In genomic region chr16:11423611-11424297, GRCm38 (mm10) we compare ENCODE assay signal across 8 mouse cellular contexts.
DNase-seq lines count a peak whose midpoint lies in the region; ATAC-seq and TF ChIP-seq lines count a peak whose summit lies in the region.
"Not testable (repeated sequence)": the region's sequence is repeated elsewhere in the genome, so short reads cannot be mapped to it uniquely, and the experiment has no call there.

No protein-coding gene starts in this region.

- not testable (repeated sequence) for H3K4me3 ChIP-seq in CH12.LX (replicated peaks in 1 of 3; ENCODE audit: low read depth in 2 of 3, low read length in 2 of 3, poor library complexity in 1 of 3); heart, postnatal 0 days (ENCODE audit: low read depth, low read length); lung, embryonic 14.5 days (ENCODE audit: low read depth, low read length); thymus, adult 2 months (ENCODE audit: control insufficient read depth, insufficient read depth, low read length)

- not testable (repeated sequence) for H3K9ac ChIP-seq in CH12.LX (ENCODE audit: insufficient read depth, low read depth); heart, postnatal 0 days (replicated peaks; ENCODE audit: low read depth, low read length); lung, embryonic 14.5 days

- not testable (repeated sequence) for H3K4me1 ChIP-seq in CH12.LX (ENCODE audit: control insufficient read depth in 1 of 2, insufficient read depth in 2 of 2); heart, postnatal 0 days (ENCODE audit: control insufficient read depth, insufficient read depth); lung, embryonic 14.5 days (ENCODE audit: insufficient read depth)
- H3K4me1 ChIP-seq in thymus, adult 2 months (replicated peaks; ENCODE audit: control insufficient read depth, insufficient read depth, low read length): peaks cover 14% of the 10 kb centered on the region; the same call in 1 of the 2 replicates

- ATAC-seq in heart, postnatal 0 days (ENCODE audit: insufficient read depth, low read depth); lung, embryonic 14.5 days (ENCODE audit: insufficient read depth): not testable (repeated sequence)

- TF ChIP-seq CTCF in CH12.LX (conservative IDR thresholded peaks at IDR 0.05 in 1 of 2, IDR thresholded peaks at IDR 0.05 in 1 of 2; ENCODE audit: low read depth in 2 of 2, low read length in 2 of 2): peak; percentile 71 to 73
- TF ChIP-seq CTCF in heart, postnatal 0 days (IDR thresholded peaks at IDR 0.05; ENCODE audit: low read depth): peak; percentile 75
- TF ChIP-seq CTCF in lung, embryonic 14.5 days (IDR thresholded peaks at IDR 0.05; ENCODE audit: low read depth): peak; percentile 78
- TF ChIP-seq CTCF in thymus, adult 2 months (IDR thresholded peaks at IDR 0.05; ENCODE audit: borderline replicate concordance, control insufficient read depth, extremely low read depth, insufficient read depth, low read length, poor library complexity): peak; percentile 18; the same call in 1 of the 2 replicates

- not testable (repeated sequence) for H3K36me3 ChIP-seq in CH12.LX (replicated peaks in 1 of 2; ENCODE audit: control insufficient read depth in 1 of 2, insufficient read depth in 1 of 2, low read length in 1 of 2); heart, postnatal 0 days (replicated peaks; ENCODE audit: control insufficient read depth, insufficient read depth, low read length); lung, embryonic 14.5 days (ENCODE audit: insufficient read depth); thymus, adult 2 months (ENCODE audit: control insufficient read depth, insufficient read depth, low read length)

- peak; percentile 65 for DNase-seq in CH12.LX (ENCODE audit: extremely low read depth)
- DNase-seq in c-Kit-positive CD71-negative TER-119-negative erythroid progenitor cells, embryonic 14.5 days (ENCODE audit: low read depth): peak; percentile 23
- DNase-seq in embryo, embryonic 11 days: peak; percentile 48
- DNase-seq in heart, postnatal 0 days (ENCODE audit: low spot score): peak; percentile 36
- peak; percentile 40 to 60 for DNase-seq in kidney, postnatal 4 days
- peak; percentile 37 for DNase-seq in lung, embryonic 14.5 days
- DNase-seq in ovary, postnatal 36 days (ENCODE audit: low spot score): peak; percentile 23
- peak; percentile 35 for DNase-seq in thymus, adult 2 months

- H3K79me2 ChIP-seq in CH12.LX (replicated peaks; ENCODE audit: control insufficient read depth, extremely low read depth, insufficient read depth, poor library complexity, severe bottlenecking): not testable (repeated sequence)

- H3K27ac ChIP-seq in CH12.LX (ENCODE audit: insufficient read depth, low read depth); heart, postnatal 0 days (ENCODE audit: low read depth); lung, embryonic 14.5 days (ENCODE audit: low read depth); thymus, adult 2 months (ENCODE audit: control insufficient read depth, insufficient read depth, low read length): not testable (repeated sequence)

- peak; percentile 53 for TF ChIP-seq RAD21 in CH12.LX (IDR thresholded peaks at IDR 0.05; ENCODE audit: low read depth, low read length)

- not testable (repeated sequence) for H3K4me2 ChIP-seq in CH12.LX (ENCODE audit: insufficient read depth, low read depth, poor library complexity, severe bottlenecking); heart, postnatal 0 days (ENCODE audit: low read depth, low read length); lung, embryonic 14.5 days

- H3K9me3 ChIP-seq in CH12.LX (replicated peaks; ENCODE audit: low read length); heart, postnatal 0 days (replicated peaks; ENCODE audit: control insufficient read depth, low read length); lung, embryonic 14.5 days (ENCODE audit: low read depth, low read length): not testable (repeated sequence)

- in situ Hi-C loops in CH12.LX (cut with MboI; ENCODE audit: low pct_ligation_motif_present, low pct_unique_long_range_greater_than_20kb, low sequenced_read_pairs): not testable (repeated sequence)

- not testable (repeated sequence) for TF ChIP-seq POLR2A in CH12.LX (IDR thresholded peaks at IDR 0.05; ENCODE audit: low read depth, low read length); thymus, adult 2 months (IDR thresholded peaks at IDR 0.05; ENCODE audit: control insufficient read depth, extremely low read depth, insufficient read depth, low read length, poor library complexity)

- not testable (repeated sequence) for H3K27me3 ChIP-seq in CH12.LX (replicated peaks); heart, postnatal 0 days (ENCODE audit: control insufficient read depth, insufficient read depth, low read length); lung, embryonic 14.5 days (ENCODE audit: insufficient read depth, low read length); thymus, adult 2 months (ENCODE audit: control insufficient read depth, insufficient read depth, low read length)

- TF ChIP-seq EP300 in CH12.LX (IDR thresholded peaks at IDR 0.05; ENCODE audit: low read length); heart, postnatal 0 days (IDR thresholded peaks at IDR 0.05; ENCODE audit: low read depth): not testable (repeated sequence)

- WGBS in heart, postnatal 0 days: 96% methylated on average over 2 of the region's 2 CpGs
- WGBS in lung, embryonic 14.5 days: 88% methylated on average over 2 of the region's 2 CpGs
- WGBS in thymus, adult 2 months: 99% methylated on average over 2 of the region's 2 CpGs

- dilution Hi-C loops in CH12.LX (cut with MboI; ENCODE audit: extremely low pct_ligation_motif_present, extremely low pct_unique_long_range_greater_than_20kb, low sequenced_read_pairs): not testable (repeated sequence)

TF ChIP-seq in CH12.LX, 34 proteins besides CTCF, POLR2A, EP300 and RAD21:
- TF ChIP-seq NELFE (IDR thresholded peaks at IDR 0.05; ENCODE audit: low read depth, low read length) (peak; percentile 72; the same call in 1 of the 2 replicates), SMC3 (IDR thresholded peaks at IDR 0.05; ENCODE audit: low read depth, low read length) (peak; percentile 57)

Comparison
In these comparisons a context has a peak if more than half of its experiments do, and no peak if none do; other contexts are left out.
1. CTCF ChIP-seq: peak in every context shown above with its lines; median percentile 78 in lung, embryonic 14.5 days; 75 in heart, postnatal 0 days; 72 in CH12.LX; 18 in thymus, adult 2 months.